Mouse (Mus musculus) hindbrain, embryonic 12.5 days (tissue): ENCODE results near the gene Rex1bd. TPM values are rescaled to one million over a fixed set of nuclear protein-coding genes. Genes with fewer than 3 reads are reported as not detected.
A peak's percentile ranks its signal among the peaks of the same experiment; 100 is the strongest.

Source experiments
- ATAC-seq: fragments of 200-750 bp; cut with Nextera tagmentation; 2 replicates; pipeline ENCODE4 v1.8.0; 2017; ENCODE audit warnings: moderate TSS enrichment; ENCODE audit not compliant: low FRiP score
- H3K27ac ChIP-seq: fragments of 300-500 bp; sonication (generic); 2 replicates; pipeline ENCODE4 v1.5.1; 2016; ENCODE audit warnings: mild to moderate bottlenecking
- H3K27me3 ChIP-seq: fragments of 300-500 bp; sonication (generic); 2 replicates; pipeline ENCODE4 v1.6.1; 2016; ENCODE audit warnings: mild to moderate bottlenecking
- H3K36me3 ChIP-seq: fragments of 300-500 bp; sonication (generic); 2 replicates; pipeline ENCODE4 v1.6.1; 2016; ENCODE audit warnings: mild to moderate bottlenecking
- H3K4me1 ChIP-seq: fragments of 300-500 bp; sonication (generic); 2 replicates; pipeline ENCODE4 v1.6.1; 2016
- H3K4me2 ChIP-seq: fragments of 300-500 bp; sonication (generic); replicated peaks from 2 replicates; pipeline ENCODE4 v1.6.1; 2016; ENCODE audit warnings: mild to moderate bottlenecking
- H3K4me3 ChIP-seq: fragments of 300-500 bp; sonication (generic); 2 replicates; pipeline ENCODE4 v1.5.1; 2016; ENCODE audit warnings: mild to moderate bottlenecking
- H3K9ac ChIP-seq: fragments of 300-500 bp; sonication (generic); 2 replicates; pipeline ENCODE4 v1.6.1; 2016; ENCODE audit warnings: mild to moderate bottlenecking, moderate library complexity
- H3K9me3 ChIP-seq: fragments of 300-500 bp; sonication (generic); replicated peaks from 2 replicates; pipeline ENCODE4 v1.6.1; 2016; ENCODE audit warnings: mild to moderate bottlenecking
- WGBS: fragments of 180-500 bp; shearing (Covaris S2); methylation state at CpG from one replicate; pipeline ENCODE4 v1.1.7; 2016; 5-methylcytosine and 5-hydroxymethylcytosine counted together
- polyA plus RNA-seq: library from polyadenylated mRNA; unstranded; fragments of >200 nt; fragmentation: Nextera tagmentation; extraction: Ambion mirVana; gene quantifications from 2 replicates; pipeline ENCODE4 v1.2.1, GENCODE M21; 2016

The Rex1bd gene
- polyA plus RNA-seq, 1 experiment from 2014 or later: 118 TPM

DNA sequence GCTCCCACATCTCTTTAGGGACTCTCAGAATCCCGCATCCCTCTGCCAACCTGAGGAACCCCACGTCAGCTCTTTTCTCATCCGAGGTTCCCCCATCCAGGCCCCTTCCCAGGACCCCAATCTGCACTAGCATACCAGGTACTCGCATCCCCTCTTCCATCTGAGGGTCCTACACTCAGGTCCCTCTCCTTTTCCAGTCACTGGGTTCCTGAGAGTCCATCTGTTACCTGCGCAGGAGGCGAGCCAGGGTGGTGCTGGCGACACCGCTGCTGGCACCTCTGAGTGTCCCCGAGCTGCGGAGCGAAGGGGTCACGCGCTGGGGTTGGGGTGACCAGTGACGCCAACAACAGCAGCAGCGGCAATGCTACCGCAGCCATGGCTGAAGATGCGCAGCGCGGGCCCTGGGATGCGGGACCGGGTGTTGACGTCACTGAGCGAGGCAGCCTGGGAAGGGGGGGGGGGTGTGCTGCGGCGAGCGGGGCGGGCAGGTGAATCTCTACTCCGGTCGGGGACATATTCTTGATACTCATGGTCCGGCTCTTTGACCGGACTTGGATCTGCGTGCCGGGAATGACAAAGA lies 19.5 kb downstream of the Rex1bd start, which contains the start of gene Tmem59l:
Gene Tmem59l (minus strand): TSS at position 418 of the 580 bp plus-strand sequence.
- H3K27me3 ChIP-seq: peaks cover 99% of the 10 kb centered on the region
- no peaks in the 10 kb centered on the region for H3K9me3 ChIP-seq
- peaks cover 33% of the 10 kb centered on the region for H3K4me1 ChIP-seq
- peak within 1 kb of the TSS; percentile 70 for H3K4me2 ChIP-seq
- WGBS: 3% methylated on average over 33 of the region's 33 CpGs
- peak; percentile 51; the same call in 1 of the 2 replicates for ATAC-seq
- H3K27ac ChIP-seq: no peak within 1 kb of the TSS
- no peaks in the 10 kb centered on the region for H3K36me3 ChIP-seq
- H3K9ac ChIP-seq: peak within 1 kb of the TSS; percentile 69
- peak within 1 kb of the TSS; percentile 45 for H3K4me3 ChIP-seq

DNA sequence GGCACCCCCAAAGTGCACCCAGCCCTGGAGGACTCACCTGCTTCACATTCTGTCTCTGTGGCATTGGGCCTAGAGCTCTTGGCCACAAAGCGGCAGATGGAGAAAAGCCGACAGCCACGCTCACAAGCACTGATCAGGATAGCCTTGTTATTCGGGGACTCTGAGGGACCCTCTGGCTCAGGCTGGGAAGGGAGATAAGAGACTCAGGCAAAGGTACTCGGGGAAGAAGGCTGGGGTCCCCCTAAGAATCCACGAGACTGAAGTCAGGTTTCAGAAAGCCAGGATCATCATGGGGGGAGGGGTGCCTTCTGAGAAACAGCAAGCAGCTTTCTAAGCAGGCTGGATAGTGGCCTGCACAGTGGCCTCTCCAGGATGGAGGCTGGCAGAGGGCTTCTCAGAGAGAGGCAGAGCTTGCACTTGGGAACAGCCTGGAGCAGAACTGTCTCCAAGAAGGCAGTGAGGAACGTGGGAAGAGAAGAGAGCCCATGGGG lies 20.3 kb downstream of the Rex1bd start:
- H3K27me3 ChIP-seq: peaks cover 98% of the 10 kb centered on the region
- no peak overlapping the region for H3K27ac ChIP-seq
- 51% methylated on average over 7 of the region's 7 CpGs for WGBS
- H3K9ac ChIP-seq: peak overlapping the region; percentile 69; the same call in 1 of the 2 replicates
- H3K4me1 ChIP-seq: peaks cover 33% of the 10 kb centered on the region
- H3K4me2 ChIP-seq: peak overlapping the region; percentile 70
- ATAC-seq: no peak
- peak overlapping the region; percentile 45; the same call in 1 of the 2 replicates for H3K4me3 ChIP-seq
- H3K9me3 ChIP-seq: no peaks in the 10 kb centered on the region
- H3K36me3 ChIP-seq: no peaks in the 10 kb centered on the region

DNA sequence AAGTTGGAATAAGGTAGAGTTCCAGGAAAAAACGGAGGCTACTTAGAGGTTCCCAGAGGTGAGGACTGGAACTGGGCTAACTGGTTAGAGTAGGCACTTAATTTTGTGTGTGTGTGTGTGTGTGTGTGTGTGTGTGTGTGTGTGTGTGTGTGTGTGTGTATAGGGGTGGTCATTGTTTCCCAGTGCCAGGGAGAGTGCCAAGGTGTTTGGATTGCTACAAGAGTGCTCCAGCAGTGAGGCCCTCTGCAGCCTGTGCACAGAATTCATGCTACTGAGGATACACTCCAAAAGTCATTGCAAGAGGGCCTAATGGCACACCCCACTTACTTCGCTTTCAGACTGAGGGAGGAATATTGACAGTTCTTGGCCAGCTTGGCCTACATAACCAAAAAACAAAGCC lies 23.6 kb downstream of the Rex1bd start:
- no peaks in the 10 kb centered on the region for H3K36me3 ChIP-seq
- no peak for ATAC-seq
- H3K9me3 ChIP-seq: no peaks in the 10 kb centered on the region
- peaks cover 83% of the 10 kb centered on the region for H3K27me3 ChIP-seq
- WGBS: 56% methylated on average over 2 of the region's 2 CpGs
- H3K4me2 ChIP-seq: no peak overlapping the region
- no peak overlapping the region for H3K4me3 ChIP-seq
- no peak overlapping the region for H3K9ac ChIP-seq
- peaks cover 14% of the 10 kb centered on the region for H3K4me1 ChIP-seq
- no peak overlapping the region for H3K27ac ChIP-seq

DNA sequence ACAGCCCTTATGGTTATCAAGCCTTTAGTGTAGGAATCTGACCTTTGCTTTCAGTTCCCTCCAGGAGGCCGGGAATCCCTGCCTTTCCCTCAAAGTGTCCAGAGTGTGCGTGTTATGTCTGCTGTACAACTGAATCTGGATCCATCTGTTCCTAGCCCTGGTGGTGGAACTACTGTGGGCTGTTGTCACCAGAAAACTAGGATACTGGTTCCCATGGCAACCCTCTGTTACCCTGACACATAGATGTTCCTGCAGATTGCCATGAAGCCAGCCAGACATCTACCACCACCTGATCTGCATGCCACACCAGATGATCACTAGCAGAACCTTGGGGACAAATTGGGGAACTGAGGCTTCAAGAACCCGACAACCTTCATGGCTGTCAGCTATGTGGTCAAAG lies 24.6 kb downstream of the Rex1bd start:
- Histone ChIP-seq H3K27me3 (peaks cover 78% of the 10 kb centered on the region), H3K27ac (no peak overlapping the region), H3K36me3 (no peaks in the 10 kb centered on the region), H3K9me3 (no peaks in the 10 kb centered on the region), H3K4me3 (no peak overlapping the region), H3K9ac (no peak overlapping the region), H3K4me1 (peaks cover 7% of the 10 kb centered on the region), H3K4me2 (no peak overlapping the region)
- no peak for ATAC-seq
- WGBS: 66% methylated on average over 3 of the region's 3 CpGs

DNA sequence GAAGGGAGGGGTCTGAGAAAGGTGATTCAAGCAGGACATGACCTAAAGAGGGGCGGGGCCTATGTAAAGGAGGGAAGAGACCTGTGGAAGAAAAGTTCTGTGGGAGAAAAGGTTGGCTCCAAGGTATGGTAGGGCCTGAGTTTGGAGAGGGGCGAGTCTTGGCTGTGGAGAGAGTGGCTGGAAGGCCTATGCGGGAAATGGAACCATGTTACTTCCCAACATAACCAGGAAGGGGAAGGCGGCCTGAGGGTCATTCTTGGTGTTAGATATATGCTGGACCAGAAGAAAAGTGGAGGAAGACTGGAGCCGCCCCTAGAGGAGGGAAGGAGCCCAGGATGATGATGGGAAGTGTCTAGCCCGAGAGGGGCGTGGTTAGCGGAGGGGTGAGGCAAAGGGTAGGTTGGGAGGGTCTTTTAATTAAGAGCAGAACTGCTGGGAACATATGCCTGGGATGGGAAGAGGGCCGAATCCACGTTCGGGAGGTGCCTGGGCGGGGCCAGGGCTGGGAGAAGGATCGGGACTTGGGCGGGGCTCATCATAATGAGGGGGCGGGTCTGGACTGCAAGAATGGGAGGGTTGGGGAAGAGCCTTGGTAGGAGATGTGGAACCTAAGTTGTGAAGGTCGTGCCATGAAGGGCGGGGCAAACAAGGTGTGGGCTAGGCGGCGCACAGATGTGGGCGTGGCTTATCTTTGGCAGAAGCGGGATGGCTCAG lies 29.1 kb downstream of the Rex1bd start:
- Histone ChIP-seq H3K9ac (0 out of 2 replicates have a peak overlapping the region, but pooled peaks have one; percentile 85), H3K4me1 (peaks cover 6% of the 10 kb centered on the region), H3K27ac (no peak overlapping the region), H3K27me3 (peaks cover 34% of the 10 kb centered on the region), H3K36me3 (no peaks in the 10 kb centered on the region), H3K9me3 (no peaks in the 10 kb centered on the region), H3K4me2 (peak overlapping the region; percentile 81), H3K4me3 (peak overlapping the region; percentile 82)
- WGBS: 2% methylated on average over 21 of the region's 21 CpGs
- ATAC-seq: peak; percentile 23

DNA sequence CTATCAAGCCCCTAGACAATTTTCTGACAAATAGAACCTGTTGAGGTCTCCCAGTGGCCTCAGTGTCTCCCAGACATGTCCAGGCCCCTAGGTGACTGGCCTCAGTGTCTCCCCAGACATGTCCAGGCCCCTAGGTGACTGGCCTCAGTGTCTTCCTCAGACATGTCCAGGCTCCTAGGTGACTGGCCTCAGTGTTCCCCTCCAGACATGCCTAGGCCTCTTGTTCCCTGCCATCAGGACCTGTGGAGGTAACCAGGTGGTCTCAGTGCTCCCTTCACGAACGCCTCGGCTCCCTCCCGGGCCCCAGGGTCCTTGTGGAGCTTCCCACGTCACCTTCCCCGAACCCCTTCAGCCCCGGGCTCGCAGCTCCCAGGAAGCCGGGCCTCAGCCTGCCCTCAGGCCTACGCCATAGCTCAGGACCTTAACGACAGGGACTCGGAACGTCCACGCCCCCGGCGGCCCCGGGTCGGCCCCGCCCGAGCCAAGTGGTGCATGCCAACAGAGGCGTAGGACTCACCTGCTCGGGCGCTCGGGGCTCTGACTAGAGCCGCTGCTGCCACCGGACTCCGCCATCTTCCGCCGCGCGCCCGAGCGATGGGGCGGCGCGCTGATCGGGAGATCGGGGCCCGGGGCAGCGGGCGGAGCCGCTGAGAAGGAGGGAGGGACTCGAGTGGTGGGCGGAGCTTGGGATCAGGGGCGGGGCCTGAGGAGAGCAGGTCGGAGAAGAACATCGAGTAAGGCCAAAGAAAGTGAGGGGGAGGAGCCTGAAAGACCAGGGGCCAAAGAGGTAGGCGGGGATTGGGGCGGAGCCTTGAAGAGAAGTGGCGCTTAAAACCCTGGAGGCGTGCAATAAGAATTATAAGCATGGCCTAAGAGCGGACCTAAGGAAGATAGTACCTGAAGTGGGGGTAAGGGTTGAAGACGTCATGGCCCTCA lies 30.0 kb downstream of the Rex1bd start, which contains the start of gene Klhl26:
Gene Klhl26 (minus strand): TSS at position 636 of the 936 bp plus-strand sequence.
- peak; percentile 81 for ATAC-seq
- no peaks in the 10 kb centered on the region for H3K9me3 ChIP-seq
- peaks cover 6% of the 10 kb centered on the region for H3K4me1 ChIP-seq
- H3K4me3 ChIP-seq: peak within 1 kb of the TSS; percentile 82
- WGBS: under 1% methylated on average over 51 of the region's 53 CpGs
- H3K9ac ChIP-seq: peak within 1 kb of the TSS; percentile 85
- peak within 1 kb of the TSS; percentile 81 for H3K4me2 ChIP-seq
- H3K27me3 ChIP-seq: peaks cover 26% of the 10 kb centered on the region
- H3K27ac ChIP-seq: peak within 1 kb of the TSS; percentile 40; the same call in 1 of the 2 replicates
- no peaks in the 10 kb centered on the region for H3K36me3 ChIP-seq

DNA sequence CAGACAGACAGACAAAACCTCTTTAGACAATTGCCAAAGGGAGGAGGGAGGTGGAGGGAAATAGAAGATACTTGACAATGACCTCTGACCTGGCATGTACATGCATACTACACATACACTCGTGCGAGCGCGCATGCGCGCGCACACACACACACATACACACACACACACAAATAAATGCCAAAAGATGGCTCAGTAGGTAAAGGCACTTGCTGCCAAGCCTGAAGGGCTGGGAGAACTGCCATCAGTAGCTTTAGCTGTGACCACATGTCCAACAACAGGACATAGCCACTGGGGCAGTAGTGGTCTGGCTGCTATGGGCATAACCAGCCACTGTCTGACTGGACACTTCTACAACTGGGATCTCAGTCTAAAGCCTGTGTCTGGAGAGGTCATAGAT lies 34.7 kb downstream of the Rex1bd start:
- no peak for ATAC-seq
- Histone ChIP-seq H3K4me1 (peaks cover 11% of the 10 kb centered on the region), H3K4me3 (no peak overlapping the region), H3K36me3 (no peaks in the 10 kb centered on the region), H3K27me3 (no peaks in the 10 kb centered on the region), H3K27ac (no peak overlapping the region), H3K9me3 (no peaks in the 10 kb centered on the region), H3K4me2 (no peak overlapping the region), H3K9ac (no peak overlapping the region)
- 98% methylated on average over 7 of the region's 7 CpGs for WGBS

DNA sequence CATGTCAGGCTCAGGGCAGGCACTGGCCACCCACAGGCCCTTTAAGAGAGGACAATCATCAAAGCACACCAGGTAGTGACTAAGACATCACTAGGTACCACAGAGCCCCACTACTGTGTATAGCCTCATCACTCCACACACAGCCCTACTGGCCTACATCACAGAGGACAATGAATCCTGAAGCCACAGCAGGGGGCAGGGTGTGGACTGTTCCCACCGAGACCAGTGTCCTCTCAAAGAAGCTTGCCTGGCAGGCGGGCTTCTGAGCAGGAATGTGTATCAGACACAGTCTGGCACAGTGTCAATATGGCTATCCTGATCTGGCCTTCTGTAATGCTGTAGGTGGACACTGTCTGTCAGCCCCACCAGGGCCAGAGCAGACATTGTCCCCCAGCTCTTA lies 36.6 kb downstream of the Rex1bd start:
- no peak overlapping the region for H3K27ac ChIP-seq
- WGBS: 51% methylated on average over 2 of the region's 2 CpGs
- H3K4me3 ChIP-seq: no peak overlapping the region
- ATAC-seq: no peak
- H3K36me3 ChIP-seq: peaks cover 3% of the 10 kb centered on the region; the same call in 1 of the 2 replicates
- H3K4me1 ChIP-seq: peaks cover 5% of the 10 kb centered on the region
- no peaks in the 10 kb centered on the region for H3K9me3 ChIP-seq
- no peak overlapping the region for H3K4me2 ChIP-seq
- no peaks in the 10 kb centered on the region for H3K27me3 ChIP-seq
- no peak overlapping the region for H3K9ac ChIP-seq

DNA sequence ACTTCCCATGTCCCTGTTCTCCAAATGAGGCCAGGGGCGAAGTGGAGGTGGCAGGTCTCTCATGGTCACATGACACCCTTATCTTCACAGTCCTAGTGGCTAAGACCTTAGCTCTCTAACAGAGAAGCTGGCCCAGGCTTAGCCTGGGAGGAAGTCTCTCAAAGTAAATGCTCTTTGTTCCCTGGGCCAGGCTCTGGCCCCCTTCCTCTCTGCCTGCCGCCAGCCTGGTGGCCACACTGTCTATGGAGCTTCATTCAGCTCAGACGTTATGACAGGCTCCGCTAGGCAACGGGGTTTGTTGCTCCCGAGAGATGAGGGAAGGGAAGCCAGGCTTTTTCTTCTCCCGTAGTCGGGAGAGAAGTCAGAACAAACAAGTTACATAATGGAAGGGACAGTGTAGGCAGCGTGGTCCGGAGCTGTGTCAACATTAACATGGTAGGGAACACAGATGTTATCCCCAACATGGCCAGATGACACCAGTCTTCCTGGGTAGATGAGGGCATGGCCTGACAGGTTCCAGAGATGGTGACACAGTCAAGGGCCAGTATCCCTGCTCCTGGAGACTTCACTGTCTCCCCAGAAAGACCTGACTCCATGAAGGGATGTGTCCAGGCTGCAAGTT lies 37.1 kb downstream of the Rex1bd start:
- Histone ChIP-seq H3K36me3 (peaks cover 3% of the 10 kb centered on the region; the same call in 1 of the 2 replicates), H3K27me3 (no peaks in the 10 kb centered on the region), H3K4me1 (peaks cover 5% of the 10 kb centered on the region), H3K4me2 (no peak overlapping the region), H3K9ac (no peak overlapping the region), H3K27ac (no peak overlapping the region), H3K4me3 (no peak overlapping the region), H3K9me3 (no peaks in the 10 kb centered on the region)
- ATAC-seq: 0 out of 2 replicates have a peak, but pooled peaks have one; percentile 22
- 47% methylated on average over 10 of the region's 10 CpGs for WGBS

DNA sequence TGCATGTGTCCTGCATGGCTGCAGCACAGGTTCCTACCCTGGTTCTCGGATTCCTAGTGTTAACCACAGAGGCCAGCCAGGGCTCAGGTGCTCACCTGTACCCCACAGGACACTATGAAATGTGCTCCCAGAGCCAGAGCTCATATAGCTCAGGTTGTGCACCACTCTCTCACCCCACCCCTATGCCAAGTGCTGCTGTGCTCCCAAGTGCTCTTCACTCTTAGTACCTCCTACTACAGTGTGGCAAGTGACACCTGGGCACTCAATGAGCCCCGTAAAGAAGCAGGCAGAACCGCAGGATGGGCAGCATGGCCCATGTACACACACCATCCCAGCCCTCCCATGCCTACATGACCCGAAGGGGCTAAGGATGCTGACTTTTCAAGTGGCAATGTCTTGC lies 37.8 kb downstream of the Rex1bd start:
- Histone ChIP-seq H3K9me3 (no peaks in the 10 kb centered on the region), H3K9ac (no peak overlapping the region), H3K27me3 (no peaks in the 10 kb centered on the region), H3K4me2 (no peak overlapping the region), H3K36me3 (peaks cover 3% of the 10 kb centered on the region; the same call in 1 of the 2 replicates), H3K27ac (0 out of 2 replicates have a peak overlapping the region, but pooled peaks have one; percentile 25), H3K4me1 (peaks cover 7% of the 10 kb centered on the region), H3K4me3 (no peak overlapping the region)
- WGBS: 88% methylated on average over 4 of the region's 4 CpGs
- no peak for ATAC-seq

DNA sequence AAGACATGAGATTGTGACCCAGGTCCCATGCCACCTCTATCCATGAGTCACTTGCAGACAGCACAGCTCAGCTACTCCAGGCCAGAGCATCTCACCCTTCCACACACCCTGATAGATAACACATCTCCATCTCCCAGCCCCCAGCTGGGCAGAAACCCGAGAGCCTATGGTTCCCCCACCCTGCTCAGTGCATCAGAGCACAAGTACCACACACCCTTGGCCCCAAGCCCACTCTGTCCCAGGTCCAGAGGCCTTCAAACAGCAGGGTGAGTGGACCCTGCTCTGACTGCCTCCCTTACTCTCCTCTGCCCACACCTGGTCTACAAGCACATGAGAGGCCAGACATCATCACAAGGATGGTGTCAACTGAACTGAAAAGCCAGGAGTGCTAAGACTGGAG lies 38.6 kb downstream of the Rex1bd start:
- no peak overlapping the region for H3K27ac ChIP-seq
- no peak overlapping the region for H3K4me3 ChIP-seq
- H3K4me2 ChIP-seq: no peak overlapping the region
- 68% methylated on average over 1 of the region's 1 CpGs for WGBS
- no peaks in the 10 kb centered on the region for H3K9me3 ChIP-seq
- H3K4me1 ChIP-seq: peaks cover 12% of the 10 kb centered on the region
- H3K27me3 ChIP-seq: no peaks in the 10 kb centered on the region
- no peak overlapping the region for H3K9ac ChIP-seq
- ATAC-seq: no peak
- H3K36me3 ChIP-seq: peaks cover 3% of the 10 kb centered on the region; the same call in 1 of the 2 replicates
